Mouse (Mus musculus) stomach, postnatal 0 days (tissue): Measurements from ENCODE around the gene Epo.
A peak's percentile ranks its signal among the peaks of the same experiment; 100 is the strongest.

Source experiments
- CTCF ChIP-seq: IDR thresholded peaks from 2 replicates; pipeline ENCODE4 v1.5.1; 2016; ENCODE audit warnings: antibody characterized with exemption, low read depth, mild to moderate bottlenecking, moderate library complexity
- EP300 ChIP-seq: optimal IDR thresholded peaks from 2 replicates; pipeline ENCODE3; 2016; ENCODE audit warnings: antibody characterized with exemption

DNA sequence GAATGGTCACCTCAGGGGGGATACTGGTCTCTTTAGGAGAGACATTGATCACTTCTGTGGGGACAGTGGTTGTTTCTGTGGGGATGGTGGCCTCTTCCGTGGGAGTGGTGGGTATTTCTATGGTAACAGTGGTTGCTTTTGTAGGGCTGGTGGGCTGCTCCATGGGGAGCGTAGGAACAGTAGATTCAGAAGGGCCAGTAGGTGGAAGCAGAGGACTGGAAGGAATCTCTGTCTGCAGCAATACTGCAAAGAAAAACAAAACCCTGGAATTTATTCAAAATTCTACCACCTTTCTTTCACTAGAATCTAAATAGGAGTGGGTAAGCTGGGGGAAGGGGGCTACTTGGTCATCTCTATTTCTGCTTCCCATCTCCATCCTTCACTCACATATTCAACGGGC lies 68.0 kb downstream of the Epo start:
- peak; percentile 69 for TF ChIP-seq CTCF
- no peak for TF ChIP-seq EP300
